Mouse (Mus musculus) thymus, adult 18-20 months (tissue): ENCODE results near the gene Sult5a1.
"Not testable (repeated sequence)": the region's sequence is repeated elsewhere in the genome, so short reads cannot be mapped to it uniquely, and the experiment has no call there.

Source experiments
- DNase-seq, 2 experiments: peaks; one replicate each; pipeline ENCODE4 v3.0.0; 2022; ENCODE audit warnings: mixed read lengths in 2 of 2

The Sult5a1 gene

DNA sequence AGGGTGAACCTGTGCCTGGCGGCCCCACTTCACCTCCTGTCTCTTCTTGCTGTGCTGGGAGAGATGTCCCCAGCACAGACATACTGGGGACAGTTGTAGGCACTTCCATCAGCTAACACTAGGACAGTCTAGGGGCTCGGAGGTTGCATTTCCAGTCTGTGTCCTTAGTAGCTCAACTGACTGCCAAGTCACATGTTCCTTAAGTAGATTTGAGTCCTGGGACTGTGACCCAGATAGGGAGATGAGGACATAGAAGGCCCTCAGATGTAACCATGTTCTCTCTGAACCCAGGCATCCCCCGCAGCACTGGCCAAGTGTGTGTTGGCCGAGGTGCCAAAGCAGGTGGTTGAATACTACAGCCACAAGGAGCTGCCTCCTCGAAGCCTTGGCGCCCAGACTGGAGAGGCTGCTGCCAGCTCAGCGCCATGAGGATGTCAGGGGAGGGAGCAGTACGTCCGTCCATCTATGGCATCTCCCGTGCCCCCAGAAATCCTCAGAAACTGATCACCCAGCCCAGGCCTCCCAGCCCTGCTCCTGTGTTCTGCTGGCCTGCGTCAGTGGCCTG, 23.9 kb downstream of the Sult5a1 start:
- DNase-seq = no peak

DNA sequence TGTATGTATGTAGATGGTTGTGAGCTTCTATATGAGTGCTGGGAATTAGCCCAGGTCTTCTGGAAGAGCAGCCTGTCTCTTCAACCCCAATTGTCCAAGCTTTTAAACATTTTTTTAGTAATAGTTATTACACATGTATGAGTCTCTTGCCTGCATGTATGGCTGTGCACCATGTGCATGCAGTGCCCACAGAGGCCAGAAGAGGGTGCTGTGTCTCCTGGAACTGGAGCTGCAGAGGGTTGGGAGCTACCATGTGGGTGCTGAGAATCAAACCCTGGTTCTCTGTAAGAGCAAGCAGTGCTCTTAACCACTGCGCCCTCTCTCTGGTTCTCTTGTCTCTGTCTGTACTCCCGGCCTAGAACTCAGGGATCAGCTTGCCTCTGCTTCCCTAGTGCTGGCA, 25.2 kb downstream of the Sult5a1 start:
- DNase-seq = no peak

DNA sequence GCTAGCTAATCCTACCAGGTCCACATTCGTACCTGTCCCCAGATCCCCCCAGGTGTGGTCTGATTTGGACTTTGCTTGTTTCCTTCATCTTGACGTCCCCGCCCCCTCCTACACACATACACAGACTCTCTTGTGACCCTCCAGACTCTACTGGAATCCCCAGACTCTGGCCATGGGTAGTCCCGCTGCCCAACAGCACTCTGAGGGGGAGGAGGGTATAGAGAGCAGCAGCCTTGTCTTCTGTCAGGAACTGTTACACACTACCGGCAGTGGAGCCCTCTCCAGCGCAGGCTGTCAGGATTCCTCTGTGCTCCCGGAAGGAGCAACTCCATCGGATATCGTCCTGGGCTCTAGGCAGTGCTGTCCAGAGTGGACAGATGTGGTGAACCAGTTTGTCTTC, 27.1 kb downstream of the Sult5a1 start:
- DNase-seq = no peak

DNA sequence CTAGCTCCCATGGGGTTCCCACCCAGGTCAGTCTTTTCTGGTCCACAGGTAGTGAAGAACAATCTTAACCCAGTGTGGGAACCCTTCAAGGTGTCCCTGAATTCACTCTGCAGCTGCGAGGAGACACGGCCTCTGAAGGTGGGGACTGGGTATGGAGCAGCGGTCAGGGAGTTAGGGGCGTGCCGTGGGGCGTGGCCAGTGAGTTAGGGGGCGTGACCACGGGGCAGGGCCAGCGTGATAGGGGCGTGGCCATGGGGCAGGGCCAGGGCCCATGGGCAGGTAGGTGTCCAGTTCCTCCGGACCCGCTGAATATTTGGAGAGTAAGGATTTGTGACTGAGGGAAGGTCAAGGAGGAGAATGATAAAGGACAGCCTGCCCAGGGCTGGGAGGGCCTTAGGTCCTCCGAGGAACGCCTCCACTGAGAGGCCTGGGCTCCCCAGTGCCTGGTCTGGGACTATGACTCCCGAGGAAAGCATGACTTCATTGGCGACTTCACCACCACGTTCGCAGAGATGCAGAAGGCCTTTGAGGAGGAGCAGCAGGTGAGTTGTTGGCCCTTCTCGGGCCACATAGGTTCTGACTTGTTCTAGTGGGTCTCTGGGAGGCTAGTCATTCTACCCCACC, 31.8 kb downstream of the Sult5a1 start:
- no peak for DNase-seq

DNA sequence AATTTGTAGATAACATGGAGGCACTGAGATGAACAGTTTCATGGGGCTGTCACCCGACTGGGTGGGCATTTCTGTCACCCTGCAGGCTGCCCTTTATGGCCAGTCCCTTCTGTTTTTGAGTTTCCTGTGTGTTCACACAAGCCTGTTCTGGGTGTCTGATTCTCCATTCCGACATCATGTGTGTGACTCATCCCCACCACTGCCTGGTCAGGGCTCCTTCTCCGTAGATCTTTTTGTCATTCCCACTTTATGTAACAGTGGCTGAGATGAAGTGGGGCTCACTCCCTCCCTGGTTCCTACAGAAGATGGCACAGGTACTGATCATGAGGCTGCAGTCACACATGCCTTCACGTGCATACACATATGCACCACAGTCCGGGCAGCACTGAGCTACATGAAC, 35.4 kb downstream of the Sult5a1 start:
- DNase-seq = no peak

DNA sequence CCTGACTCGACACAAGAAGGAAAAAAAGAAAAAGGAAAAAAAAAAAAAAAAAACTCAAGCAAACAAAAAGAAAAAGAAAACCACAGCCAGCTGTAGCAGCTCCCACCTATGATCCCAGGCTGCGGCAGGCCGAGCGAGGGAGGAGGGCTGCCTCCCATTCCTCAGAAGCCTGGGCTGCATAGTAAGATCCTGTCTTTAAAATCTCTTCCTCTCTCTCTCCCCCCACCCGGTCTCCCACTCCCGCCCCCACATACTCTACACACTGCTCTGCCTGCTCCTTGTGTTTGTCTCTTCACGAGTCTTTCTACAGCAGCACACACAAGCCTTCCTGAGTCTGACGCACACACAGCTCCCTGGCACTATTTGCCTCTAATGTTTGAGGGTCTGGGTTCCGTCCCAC, 36.1 kb downstream of the Sult5a1 start:
- no peak for DNase-seq

DNA sequence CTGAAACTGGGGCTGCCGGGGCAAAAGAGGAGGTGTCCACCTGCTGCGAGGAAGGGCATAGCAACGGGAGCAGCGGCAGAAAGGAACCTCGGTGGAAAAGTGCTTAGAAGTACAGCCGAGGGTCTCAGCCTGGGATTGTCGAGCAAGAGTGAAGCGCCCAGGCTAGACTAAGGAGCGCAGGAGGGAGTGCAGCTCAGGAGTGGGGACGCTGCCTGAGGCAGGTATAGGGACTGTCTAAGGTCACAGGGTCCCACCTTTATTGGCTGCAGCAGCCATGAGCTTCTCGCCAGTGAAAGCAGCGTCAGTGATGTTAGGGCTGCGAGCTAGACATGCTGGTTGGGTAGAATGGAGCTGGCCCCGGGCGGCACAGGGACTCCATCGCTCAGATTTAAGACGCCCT, 40.4 kb downstream of the Sult5a1 start:
- DNase-seq = no peak

DNA sequence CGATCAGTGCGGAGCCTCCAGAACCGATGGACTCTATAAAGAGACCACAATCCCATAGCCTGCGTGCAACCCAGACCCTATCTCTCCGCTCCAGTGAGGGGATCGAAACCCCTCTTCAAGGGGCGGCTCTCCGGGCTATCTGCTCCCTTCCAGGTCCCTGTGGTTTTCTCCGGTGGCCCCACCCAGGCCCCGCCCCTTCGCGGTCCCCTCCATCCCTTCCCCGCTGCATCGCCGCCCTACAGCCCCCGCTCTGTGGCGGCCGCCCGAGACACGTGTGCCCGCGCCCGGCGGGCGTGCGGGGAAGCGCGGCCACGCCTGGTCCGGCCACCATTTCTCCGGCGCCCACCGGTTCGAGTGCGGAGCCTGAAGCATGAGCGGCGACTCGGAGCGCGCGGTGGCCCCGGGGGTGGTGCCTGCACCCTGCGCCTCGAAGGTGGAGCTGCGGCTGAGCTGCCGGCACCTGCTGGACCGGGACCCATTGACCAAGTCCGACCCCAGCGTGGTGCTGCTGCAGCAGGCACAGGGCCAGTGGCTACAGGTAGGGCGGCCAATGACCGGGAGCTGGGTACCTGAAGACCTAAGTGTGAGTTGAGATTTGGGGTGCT, 40.9 kb downstream of the Sult5a1 start, which contains the start of gene Cpne7:
Gene Cpne7 (plus strand): TSS at position 248 of the 605 bp plus-strand sequence.
- no peak for DNase-seq

DNA sequence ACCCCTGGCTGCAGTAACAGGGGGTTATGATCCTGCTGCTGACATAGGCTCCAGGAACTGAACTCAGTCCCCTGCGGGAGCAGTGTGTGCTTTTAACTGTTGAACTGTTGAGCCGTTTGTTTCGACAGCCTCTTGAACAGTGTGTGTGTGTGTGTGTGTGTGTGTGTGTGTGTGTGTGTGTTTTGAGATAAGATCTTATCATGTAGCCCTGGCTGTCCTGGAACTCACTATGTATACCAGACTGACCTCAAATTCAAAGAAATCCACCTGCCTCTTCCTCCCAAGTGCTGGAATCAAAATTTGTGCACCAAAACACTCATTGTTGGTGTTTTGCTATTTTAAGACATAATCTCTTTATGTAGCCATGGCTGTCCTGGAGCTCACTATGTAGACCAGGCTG, 43.5 kb downstream of the Sult5a1 start:
- no peak for DNase-seq

DNA sequence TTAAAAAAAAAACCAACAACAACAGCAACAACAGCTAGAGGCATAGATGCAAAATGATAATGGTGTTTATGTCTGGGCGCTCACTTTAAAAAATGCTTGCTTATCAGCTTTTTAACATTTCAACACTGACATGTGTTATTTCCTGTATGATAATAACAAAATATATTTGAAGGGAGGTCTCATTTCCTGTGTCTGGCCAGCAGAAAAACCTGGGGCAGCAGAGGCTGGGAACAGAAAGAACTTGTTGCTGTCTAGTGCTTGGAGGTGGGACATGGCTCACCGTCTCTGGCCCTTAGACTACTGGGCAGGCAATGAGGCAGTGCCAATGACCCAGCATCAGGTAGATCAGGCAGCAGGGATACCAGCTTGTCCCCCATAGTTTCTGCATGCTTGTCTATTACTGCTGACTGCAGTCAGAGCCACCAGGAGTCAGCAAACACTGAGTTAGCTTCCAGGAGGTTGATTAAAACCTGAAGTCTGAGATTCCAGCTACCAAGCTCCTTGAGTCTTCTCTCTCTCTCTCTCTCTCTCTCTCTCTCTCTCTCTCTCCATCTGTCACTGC, 44.1 kb downstream of the Sult5a1 start:
- no peak for DNase-seq

DNA sequence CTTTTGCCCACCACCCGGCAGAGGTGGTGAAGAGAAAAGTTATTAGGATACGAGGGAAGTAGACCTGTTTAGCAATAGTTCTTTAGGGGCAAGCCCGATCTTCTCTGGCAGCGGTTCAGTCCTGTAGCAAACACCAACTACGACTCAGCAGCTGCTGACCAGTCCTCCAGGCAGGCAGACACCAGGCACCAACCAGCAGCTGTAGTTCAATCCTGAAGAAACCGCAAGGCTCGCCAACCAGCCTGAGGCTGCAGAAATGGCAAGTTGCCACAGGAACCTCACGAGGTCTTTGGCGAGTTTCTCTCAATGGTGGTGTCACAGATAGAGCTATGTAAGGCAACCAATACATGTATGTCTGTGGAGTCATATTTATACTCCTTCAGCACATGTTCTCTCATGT, 45.2 kb downstream of the Sult5a1 start:
- DNase-seq = no peak

DNA sequence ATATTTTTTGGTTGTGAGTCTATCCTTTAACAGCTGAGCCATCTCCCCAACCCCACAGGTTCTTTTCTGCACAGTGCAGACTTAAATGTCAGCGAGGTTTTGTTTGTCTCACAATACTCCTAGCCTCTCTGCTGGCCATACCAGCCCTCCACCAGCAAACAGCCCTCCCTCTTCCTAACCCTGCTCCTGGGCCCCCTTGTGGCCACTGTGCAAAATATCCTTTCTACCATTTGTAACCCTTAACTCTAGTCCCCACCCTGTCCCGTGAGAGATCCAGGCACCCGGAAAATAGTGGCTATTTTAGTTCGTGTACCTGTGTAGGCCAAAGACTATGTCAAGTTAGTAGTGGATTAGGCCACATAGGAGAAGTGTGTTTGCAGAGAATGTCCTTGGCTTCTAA, 47.5 kb downstream of the Sult5a1 start:
- peak in 1 of 2 experiments; percentile 30 for DNase-seq

DNA sequence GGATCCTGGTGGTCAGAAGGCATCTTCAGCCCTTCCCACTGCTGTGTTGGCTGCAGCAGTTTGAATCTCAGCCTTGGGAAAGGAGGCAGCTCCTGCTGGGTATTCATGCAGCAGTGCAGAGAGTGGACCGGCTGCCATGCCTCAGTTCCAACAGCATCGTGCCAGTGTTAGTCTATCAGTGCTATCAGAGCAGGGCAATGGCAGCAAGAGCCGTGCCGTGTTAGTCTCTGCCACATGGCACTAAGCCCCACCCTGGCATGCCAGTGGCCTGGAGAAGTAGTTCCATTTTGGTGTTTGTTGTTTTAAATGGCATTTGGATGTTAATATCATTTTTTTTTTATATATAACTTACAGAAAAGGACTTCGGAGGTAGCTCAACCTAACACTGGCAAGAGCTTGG, 49.2 kb downstream of the Sult5a1 start:
- DNase-seq = no peak

DNA sequence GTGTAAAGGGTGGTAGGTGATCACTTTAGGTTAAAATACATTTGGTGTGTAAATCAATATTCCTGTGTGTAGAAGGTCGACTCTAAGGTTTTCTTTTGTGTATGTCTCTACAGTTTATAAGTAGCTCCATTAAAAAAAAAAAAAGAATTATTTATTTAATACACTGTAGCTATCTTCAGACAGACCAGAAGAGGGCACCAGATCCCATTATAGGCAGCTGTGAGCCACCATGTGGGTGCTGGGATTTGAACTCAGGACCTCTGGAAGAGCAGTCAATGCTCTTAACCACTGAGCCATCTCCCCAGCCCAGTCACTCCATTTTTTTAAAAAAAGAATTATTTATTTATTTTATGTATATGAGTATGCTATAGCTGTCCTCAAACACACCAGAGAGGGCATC, 50.1 kb downstream of the Sult5a1 start:
- DNase-seq = no peak

DNA sequence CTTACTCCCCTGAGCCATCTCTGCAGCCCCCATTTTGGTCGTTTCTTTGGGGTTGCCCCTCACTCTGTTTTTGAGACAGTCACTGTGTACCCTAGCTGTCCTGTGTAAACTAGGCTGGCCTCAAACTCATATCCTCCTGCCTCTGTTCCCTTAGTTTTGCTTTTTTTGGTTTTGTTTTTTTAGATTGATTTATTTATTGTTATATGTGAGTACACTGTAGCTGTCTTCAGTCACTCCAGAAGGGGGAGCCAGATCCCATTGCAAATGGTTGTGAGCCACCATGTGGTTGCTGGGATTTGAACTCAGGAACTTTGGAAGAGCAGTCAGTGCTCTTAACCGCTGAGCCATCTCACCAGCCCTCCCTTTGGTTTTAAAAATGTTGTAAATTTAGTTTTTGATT, 51.6 kb downstream of the Sult5a1 start:
- no peak for DNase-seq

DNA sequence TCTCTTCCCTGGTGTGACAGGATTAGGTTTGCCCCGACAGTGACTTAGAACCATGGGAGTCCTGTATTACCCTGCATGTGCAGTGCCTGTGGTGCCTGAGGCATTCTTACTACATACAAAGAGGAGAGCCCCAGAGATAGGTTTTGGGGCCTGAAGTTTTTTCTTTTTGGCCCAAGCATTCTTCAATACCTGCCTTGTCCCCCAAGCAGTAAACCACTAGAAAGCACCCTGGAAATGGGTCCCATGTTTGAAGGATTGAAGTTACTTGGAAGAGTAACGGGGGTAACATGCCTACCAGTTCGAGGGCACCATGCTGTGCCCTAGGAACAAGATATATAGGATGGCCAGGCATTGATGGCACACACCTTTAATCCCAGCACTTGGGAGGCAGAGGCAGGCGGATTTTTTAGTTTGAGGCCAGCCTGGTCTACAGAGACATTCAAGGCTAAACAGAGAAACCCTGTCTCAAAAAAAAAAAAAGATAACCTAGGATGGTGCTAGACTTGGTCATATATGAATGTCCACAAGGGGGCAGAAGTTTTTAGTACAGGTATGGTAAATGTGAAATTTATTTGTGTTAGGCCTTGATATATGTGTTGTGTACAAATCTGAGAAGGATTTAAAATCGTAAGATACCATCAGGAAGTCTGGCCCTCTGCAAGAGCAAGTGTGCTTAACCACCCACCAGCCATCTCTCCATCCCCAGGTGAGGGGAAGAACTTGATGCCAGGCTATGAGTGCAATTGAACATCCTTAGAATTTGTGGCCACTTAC, 52.4 kb downstream of the Sult5a1 start:
- DNase-seq = no peak

DNA sequence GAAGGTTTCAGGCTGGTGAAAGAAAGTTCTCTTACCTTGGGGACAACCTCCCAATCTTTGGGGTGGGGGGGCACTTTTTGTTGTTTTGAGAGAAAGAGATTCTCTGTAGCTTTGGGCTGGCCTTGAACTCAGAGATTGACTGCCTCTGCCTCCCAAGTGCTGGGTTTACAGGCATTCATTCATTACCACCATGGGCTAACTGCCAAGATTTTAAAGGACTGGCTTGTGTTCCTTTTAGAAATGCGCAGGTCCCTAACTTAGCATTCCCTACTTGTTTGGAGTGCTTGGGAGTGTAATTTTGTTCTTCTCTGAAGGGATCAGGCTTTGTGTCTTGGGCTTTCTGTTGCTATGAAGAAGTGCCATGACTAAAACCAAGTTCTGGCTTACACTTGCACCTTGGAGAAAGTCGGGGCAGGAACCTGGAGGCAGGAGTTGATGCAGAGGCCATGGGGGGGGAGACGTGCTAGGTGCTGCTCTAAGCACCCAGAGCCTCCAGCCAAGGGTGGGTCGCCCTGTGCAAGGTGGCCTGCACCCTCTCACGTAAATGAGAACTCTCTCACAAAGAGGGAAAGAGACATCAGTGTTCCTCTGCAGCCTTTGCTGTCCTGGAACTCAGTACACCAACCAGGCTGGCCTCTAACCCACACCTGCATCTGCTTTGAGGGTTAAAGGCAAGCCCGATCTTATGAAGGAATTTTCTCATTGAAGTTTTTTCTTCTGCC, 53.9 kb downstream of the Sult5a1 start:
- DNase-seq = no peak

DNA sequence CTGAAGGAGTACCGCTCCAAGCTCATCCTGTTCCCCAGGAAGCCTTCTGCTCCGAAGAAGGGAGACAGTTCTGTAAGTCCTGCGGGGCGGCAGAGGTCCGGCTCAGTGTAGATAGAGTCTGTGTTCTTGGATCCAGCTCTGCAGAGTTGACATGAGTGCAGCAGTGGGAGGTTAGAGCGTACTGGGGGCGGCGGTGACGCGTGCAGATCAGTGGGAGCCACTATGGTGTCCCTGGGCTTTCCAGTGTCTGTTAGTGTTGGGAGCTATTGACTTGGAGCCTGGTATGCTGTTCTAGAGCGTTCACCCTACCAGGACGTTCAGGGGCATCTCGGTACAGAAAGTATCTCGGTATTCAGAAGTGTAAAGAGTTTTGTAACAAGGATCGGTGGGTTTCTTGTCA, 54.8 kb downstream of the Sult5a1 start:
- no peak for DNase-seq

DNA sequence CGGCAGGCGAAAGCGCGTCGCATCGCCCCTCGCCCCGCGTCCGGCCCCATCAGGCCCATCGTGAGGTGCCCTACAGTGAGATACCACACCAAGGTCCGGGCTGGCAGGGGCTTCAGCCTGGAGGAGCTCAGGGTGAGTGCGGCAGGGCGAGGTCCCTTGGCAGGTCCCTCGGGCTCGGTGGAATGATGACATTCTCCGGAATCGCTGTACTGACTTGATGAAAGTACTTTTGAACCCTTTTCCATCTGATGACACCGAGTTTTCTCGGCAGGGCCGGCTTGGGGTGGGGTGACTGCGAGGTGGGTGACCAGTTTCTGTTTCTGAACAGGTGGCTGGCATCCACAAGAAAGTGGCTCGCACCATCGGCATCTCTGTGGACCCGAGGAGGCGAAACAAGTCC, 55.3 kb downstream of the Sult5a1 start:
- not testable (repeated sequence) for DNase-seq

DNA sequence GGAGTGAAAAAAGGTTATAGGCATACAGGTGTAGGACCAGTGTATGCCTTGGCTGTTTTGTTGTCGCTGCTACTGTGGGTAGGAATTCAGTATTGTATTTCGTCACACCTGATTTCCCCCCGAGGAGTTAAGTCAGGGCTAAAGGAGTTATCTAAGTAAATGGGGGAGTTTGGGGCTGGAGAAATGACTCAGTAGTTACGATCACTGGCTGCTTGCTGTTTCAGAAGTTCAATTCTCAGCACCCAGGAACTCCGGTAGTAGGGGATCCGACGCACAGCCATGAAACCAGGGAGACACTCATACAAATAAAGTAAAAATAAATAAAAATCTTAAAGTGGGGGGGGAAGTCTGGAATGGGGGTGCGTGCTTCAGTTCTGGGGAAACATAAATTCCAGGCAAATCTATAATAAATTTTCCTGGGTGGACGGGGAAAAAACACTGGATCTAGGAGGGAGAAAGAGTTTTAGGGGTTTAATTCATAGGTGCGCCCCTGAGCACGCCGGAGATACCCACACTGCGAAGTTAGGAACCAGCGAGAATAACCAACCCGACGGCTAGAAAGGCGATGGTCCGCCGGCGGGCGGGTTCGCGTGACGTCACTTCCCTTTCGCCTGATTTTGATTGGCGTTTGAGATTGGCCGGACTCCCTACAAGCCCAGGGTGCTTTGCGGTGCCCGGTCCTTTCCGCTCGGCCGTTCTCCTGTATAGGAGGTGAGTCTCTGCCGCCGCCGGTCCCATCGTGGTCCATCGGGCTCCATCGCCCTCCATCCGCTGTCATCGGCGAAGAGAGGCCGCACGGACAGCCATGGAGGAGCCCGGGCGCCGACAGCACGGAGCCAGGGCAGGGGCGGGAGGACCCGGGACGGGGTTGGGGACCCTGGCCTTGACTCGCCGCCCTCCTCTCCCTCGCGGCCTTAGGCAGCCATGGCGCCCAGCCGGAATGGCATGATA, 56.1 kb downstream of the Sult5a1 start, which contains the start of gene Rpl13:
Gene Rpl13 (plus strand): TSS at position 616 of the 951 bp plus-strand sequence.
- peak; percentile 92 for DNase-seq

DNA sequence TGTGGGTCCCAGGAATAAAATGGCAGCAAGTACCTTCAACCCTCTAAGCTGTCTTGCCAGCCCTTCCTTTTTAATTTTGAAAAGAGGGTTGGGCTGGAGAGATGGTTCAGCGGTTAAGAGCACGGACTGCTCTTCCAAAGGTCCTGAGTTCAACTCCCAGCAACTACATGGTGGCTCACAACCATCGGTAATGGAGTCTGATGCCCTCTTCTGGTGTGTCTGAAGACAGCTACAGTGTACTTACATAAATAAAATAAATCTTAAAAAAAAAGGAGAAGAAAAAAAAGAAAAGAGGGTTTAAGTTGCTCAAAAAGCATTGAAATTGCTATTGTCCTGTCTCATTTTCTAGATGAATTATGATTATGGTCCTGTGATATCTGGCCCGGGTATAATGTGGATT, 56.9 kb downstream of the Sult5a1 start:
- no peak for DNase-seq

DNA sequence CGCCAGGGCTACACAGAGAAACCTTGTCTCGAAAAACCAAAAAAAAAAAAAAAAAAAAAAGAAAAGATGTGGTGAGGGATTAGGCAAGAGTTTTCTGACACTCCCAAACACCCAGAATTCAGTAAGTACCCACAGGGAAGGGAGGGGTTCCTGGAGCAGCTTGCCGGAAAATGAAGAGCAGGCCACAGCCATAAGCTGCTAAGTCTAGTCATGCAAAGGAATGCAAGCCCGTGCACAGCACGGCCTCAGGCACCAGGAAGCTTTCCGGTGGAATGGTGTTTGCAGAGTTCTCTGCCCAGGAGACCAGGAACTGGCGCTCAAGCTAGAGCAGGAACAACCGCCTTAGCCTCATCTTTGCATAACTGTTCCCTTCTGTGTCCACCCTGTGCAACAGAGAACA, 57.8 kb downstream of the Sult5a1 start:
- DNase-seq = no peak
